Mouse (Mus musculus): ENCODE data around the gene Nfic. TPM values are rescaled to one million over a fixed set of nuclear protein-coding genes. Genes with fewer than 3 reads are reported as not detected.

The Nfic gene
- polyA plus RNA-seq, 1 experiment from 2014 or later: 6.9 TPM

DNA sequence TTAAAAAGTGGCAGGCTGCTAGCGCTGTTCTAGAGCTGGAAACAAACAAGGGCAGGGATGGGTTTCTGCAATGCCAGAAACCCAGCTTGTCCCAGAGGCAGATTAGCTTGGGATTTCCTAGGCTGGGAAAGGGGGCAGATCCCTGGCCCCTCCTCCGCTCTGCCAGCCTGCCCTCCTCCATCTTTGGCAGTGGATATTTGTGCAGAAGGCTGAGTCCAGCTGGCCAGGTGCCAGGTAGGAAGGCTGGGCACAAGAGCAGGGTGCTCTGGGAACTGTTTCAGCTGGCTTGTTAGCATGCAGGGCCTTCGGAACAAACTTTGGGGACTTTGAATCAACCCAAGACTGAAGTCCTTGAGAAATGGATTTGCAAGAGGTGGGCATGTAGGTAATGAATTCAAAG, 20.0 kb downstream of the Nfic start:
- no peaks in the 10 kb centered on the region for H3K9me3 ChIP-seq (ENCODE audit: control insufficient read depth, low read length)
- DNase-seq (ENCODE audit: low spot score, missing footprints): peak; percentile 77
- 81% methylated on average over 3 of the region's 3 CpGs for WGBS
- H3K4me1 ChIP-seq (ENCODE audit: control insufficient read depth, insufficient read depth, low read length): no peaks in the 10 kb centered on the region
- no peak overlapping the region for H3K27ac ChIP-seq (ENCODE audit: low read depth, low read length)
- H3K4me2 ChIP-seq: no peak overlapping the region
- H3K4me3 ChIP-seq (ENCODE audit: low read depth, low read length): no peak overlapping the region
- no peaks in the 10 kb centered on the region for H3K36me3 ChIP-seq (ENCODE audit: control insufficient read depth, insufficient read depth, low read length)
- H3K9ac ChIP-seq (ENCODE audit: low read length): no peak overlapping the region
- H3K27me3 ChIP-seq (ENCODE audit: control insufficient read depth, insufficient read depth, low read length): peaks cover 15% of the 10 kb centered on the region
- no peak for ATAC-seq (ENCODE audit: low FRiP score)

DNA sequence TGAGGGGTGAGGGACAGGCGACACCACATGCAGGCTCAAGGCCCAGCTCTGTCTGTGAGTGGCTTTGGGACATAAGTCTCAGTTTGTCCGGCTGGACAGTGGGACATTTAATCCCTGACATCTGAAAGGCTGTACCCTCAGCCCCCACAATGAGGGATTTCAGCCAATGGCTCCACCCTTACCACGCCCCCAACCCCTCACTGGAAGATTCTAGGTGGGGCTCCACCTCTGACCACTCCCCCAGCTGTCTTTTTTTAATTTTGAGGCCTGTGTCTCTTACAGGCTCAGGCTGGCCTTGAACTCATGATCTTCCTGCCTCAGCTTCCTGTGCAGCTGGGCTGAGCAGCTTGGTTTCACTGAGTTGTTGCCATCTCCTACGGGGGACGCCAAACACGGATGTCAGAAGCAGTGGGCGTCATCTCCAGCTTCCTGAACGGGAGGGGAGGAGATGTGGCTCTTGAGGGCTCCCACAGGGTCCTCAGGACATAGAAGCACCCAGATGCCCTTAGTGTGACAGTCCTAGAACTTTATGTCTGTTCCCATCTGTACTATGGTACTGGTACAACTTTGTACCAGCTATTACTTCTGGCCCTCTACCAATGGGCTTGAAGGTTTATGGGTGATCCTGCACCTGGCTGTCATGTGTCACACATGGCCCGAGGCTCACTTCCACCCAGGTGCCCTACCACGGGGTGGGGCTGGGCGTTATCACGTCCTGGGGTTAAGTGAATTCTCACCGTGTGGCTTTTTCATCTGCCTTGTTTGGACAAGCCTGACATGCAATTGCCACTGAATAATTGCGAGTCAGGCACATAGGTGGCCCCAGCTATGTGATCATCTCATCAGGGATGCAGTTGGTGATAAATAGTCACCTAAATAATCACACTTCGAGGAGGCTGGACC, 20.8 kb downstream of the Nfic start:
- DNase-seq (ENCODE audit: low spot score, missing footprints) (peak; percentile 62), ATAC-seq (ENCODE audit: low FRiP score) (no peak)
- Histone ChIP-seq H3K4me2 (no peak overlapping the region), H3K27me3 (ENCODE audit: control insufficient read depth, insufficient read depth, low read length) (peaks cover 15% of the 10 kb centered on the region), H3K36me3 (ENCODE audit: control insufficient read depth, insufficient read depth, low read length) (no peaks in the 10 kb centered on the region), H3K27ac (ENCODE audit: low read depth, low read length) (no peak overlapping the region), H3K9ac (ENCODE audit: low read length) (no peak overlapping the region), H3K4me1 (ENCODE audit: control insufficient read depth, insufficient read depth, low read length) (peaks cover 2% of the 10 kb centered on the region), H3K4me3 (ENCODE audit: low read depth, low read length) (no peak overlapping the region), H3K9me3 (ENCODE audit: control insufficient read depth, low read length) (no peaks in the 10 kb centered on the region)
- 68% methylated on average over 15 of the region's 15 CpGs for WGBS

- no peak overlapping the region for H3K4me2 ChIP-seq
- ATAC-seq (ENCODE audit: low FRiP score): no peak
- peak; percentile 77 for DNase-seq (ENCODE audit: low spot score, missing footprints)
- H3K9ac ChIP-seq (ENCODE audit: low read length): no peak overlapping the region
- peaks cover 5% of the 10 kb centered on the region for H3K4me1 ChIP-seq (ENCODE audit: control insufficient read depth, insufficient read depth, low read length)
- no peak overlapping the region for H3K27ac ChIP-seq (ENCODE audit: low read depth, low read length)
- peaks cover 17% of the 10 kb centered on the region for H3K27me3 ChIP-seq (ENCODE audit: control insufficient read depth, insufficient read depth, low read length)
- no peaks in the 10 kb centered on the region for H3K9me3 ChIP-seq (ENCODE audit: control insufficient read depth, low read length)
- no peaks in the 10 kb centered on the region for H3K36me3 ChIP-seq (ENCODE audit: control insufficient read depth, insufficient read depth, low read length)
- 80% methylated on average over 26 of the region's 26 CpGs for WGBS
- no peak overlapping the region for H3K4me3 ChIP-seq (ENCODE audit: low read depth, low read length)
Observed at GRCm38 (mm10) chr10:81433541-81434289, 21.7 kb downstream of the Nfic start.

DNA sequence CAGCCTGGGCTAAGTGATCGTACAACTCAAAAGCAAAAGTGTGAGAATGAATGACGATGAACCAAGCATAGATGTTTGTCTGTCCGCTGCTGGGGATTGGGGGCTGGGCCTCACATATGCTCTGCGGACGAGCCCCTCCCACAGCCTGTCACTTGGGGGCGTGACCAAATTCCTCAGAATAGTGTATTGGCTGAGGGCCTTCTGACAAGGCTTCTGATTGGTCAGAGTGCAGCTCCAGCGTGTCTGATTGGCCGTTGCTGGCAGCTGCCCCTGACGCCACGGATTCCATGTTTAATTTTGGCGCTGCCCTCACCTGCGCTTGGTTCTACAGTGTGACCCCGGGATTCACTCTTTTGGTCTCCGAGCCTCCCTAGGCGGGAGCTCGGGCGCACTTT, 22.6 kb downstream of the Nfic start:
- Histone ChIP-seq H3K9ac (ENCODE audit: low read length) (no peak overlapping the region), H3K4me1 (ENCODE audit: control insufficient read depth, insufficient read depth, low read length) (peaks cover 5% of the 10 kb centered on the region), H3K4me3 (ENCODE audit: low read depth, low read length) (no peak overlapping the region), H3K27me3 (ENCODE audit: control insufficient read depth, insufficient read depth, low read length) (peaks cover 25% of the 10 kb centered on the region), H3K4me2 (peak overlapping the region; percentile 35), H3K27ac (ENCODE audit: low read depth, low read length) (no peak overlapping the region), H3K36me3 (ENCODE audit: control insufficient read depth, insufficient read depth, low read length) (no peaks in the 10 kb centered on the region), H3K9me3 (ENCODE audit: control insufficient read depth, low read length) (no peaks in the 10 kb centered on the region)
- DNase-seq (ENCODE audit: low spot score, missing footprints): peak; percentile 97
- peak; percentile 84 for ATAC-seq (ENCODE audit: low FRiP score)
- 6% methylated on average over 17 of the region's 17 CpGs for WGBS

DNA sequence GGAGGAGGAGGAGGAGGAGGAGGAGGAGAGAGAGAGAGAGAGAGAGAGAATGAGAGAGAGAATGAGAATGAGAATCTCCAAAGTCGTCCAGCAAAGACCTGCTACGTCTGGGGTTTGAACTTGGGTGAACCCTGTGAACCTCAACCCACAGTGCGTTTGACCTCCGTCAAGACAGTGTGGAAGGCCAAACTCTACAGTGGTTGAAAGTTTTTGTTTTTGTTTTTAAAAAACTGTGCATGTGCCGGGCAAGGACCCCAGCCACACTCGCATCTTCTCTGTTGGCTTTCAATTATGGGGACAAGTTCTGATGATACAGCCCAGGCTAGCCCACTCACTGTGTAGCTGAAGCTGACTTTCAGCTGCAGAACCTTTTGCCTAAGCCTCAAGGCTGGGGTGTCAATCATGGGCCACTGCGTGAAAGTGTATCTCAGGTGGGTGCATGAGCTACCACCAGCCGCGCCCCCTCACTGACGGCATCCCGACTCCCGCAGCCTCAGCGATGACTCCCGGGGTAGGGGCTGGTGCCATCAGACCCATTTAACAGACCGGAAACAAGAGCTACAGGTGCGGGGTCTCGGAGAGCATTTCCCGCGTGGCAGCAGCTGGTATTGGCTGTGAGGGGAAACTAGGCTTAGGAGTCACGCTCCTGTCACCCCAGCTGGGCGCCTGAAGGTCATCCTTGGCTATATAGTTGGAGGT, 23.1 kb downstream of the Nfic start:
- H3K27ac ChIP-seq (ENCODE audit: low read depth, low read length): no peak overlapping the region
- ATAC-seq (ENCODE audit: low FRiP score) (peak; percentile 0; the same call in 1 of the 2 replicates), DNase-seq (ENCODE audit: low spot score, missing footprints) (peak; percentile 78)
- H3K9ac ChIP-seq (ENCODE audit: low read length): no peak overlapping the region
- H3K4me1 ChIP-seq (ENCODE audit: control insufficient read depth, insufficient read depth, low read length): peaks cover 5% of the 10 kb centered on the region
- H3K4me3 ChIP-seq (ENCODE audit: low read depth, low read length): no peak overlapping the region
- H3K36me3 ChIP-seq (ENCODE audit: control insufficient read depth, insufficient read depth, low read length): no peaks in the 10 kb centered on the region
- H3K9me3 ChIP-seq (ENCODE audit: control insufficient read depth, low read length): no peaks in the 10 kb centered on the region
- H3K27me3 ChIP-seq (ENCODE audit: control insufficient read depth, insufficient read depth, low read length): peaks cover 31% of the 10 kb centered on the region
- 68% methylated on average over 21 of the region's 21 CpGs for WGBS
- no peak overlapping the region for H3K4me2 ChIP-seq

DNA sequence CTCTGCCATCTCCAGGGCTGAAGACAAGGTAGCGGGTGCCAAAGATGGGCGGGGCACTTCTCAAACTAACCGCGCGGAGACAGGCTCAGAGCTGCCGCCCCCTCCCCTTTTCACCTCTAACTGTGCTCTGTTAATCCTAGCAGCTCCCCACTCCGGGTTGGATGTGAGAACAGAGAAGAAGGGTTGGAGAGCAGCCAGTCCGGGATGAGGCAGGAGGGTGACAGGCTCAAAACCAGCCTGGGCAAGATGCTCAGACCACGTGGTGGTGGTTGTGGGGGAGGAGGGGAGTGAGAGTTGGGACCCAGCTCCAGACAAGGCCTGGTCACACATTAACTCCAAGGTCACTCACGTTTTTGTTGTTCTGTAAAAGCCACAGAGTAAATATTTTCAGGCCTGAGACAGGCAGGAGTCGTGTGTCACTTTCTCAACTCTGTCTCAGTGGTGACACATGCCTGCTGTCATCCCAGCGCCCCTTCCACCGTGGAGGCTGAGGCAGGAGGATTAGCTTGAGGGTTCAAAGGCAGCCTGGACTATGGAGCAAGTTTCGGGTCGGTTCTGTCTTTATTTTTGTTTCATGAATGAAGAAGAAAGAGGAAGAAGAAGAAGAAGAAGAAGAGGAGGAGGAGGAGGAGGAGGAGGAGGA, 23.8 kb downstream of the Nfic start:
- Histone ChIP-seq H3K4me2 (no peak overlapping the region), H3K9me3 (ENCODE audit: control insufficient read depth, low read length) (no peaks in the 10 kb centered on the region), H3K9ac (ENCODE audit: low read length) (no peak overlapping the region), H3K36me3 (ENCODE audit: control insufficient read depth, insufficient read depth, low read length) (no peaks in the 10 kb centered on the region), H3K4me1 (ENCODE audit: control insufficient read depth, insufficient read depth, low read length) (peaks cover 5% of the 10 kb centered on the region), H3K27ac (ENCODE audit: low read depth, low read length) (no peak overlapping the region), H3K27me3 (ENCODE audit: control insufficient read depth, insufficient read depth, low read length) (peaks cover 37% of the 10 kb centered on the region), H3K4me3 (ENCODE audit: low read depth, low read length) (peak overlapping the region; percentile 80; the same call in 1 of the 2 replicates)
- WGBS: 16% methylated on average over 15 of the region's 15 CpGs
- peak; percentile 92 for DNase-seq (ENCODE audit: low spot score, missing footprints)
- no peak for ATAC-seq (ENCODE audit: low FRiP score)

DNA sequence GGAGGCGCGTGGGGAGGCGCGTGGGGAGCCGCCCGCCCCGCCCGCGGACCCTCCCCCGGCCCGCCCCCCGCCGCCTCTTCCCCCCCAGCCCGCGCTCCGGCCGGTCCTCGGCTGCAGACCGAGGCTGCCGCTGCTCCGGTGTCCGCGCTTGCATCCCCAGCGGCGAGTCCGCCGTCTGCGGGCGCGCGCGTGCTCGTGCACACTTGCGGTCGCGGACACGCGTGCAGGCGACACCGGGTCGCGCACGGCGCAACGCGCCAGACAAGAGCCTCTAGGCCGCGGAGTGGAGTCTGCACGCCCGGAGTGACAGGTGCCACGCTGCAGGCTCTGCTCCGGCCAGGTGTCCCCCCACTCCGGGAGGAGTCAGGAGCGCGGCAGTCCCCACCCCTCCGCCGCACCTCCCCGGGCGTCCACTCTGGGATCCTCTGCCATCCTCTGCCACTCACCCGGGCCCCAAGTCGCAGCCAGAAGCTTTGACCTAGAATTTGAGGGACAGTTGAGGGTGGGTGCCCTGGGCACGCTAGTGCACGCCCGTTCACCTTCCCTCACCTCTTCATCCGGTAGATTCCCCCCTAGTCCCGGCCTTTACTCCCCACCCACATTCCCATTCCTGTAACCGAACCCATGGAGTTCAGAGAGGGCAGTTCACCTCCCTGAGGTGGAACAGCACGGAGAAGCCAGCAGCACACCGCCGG, 24.5 kb downstream of the Nfic start:
- peak overlapping the region; percentile 80 for H3K4me3 ChIP-seq (ENCODE audit: low read depth, low read length)
- ATAC-seq (ENCODE audit: low FRiP score) (peak; percentile 10; the same call in 1 of the 2 replicates), DNase-seq (ENCODE audit: low spot score, missing footprints) (peak; percentile 85)
- H3K9me3 ChIP-seq (ENCODE audit: control insufficient read depth, low read length): no peaks in the 10 kb centered on the region
- peak overlapping the region; percentile 67 for H3K27ac ChIP-seq (ENCODE audit: low read depth, low read length)
- peaks cover 43% of the 10 kb centered on the region for H3K27me3 ChIP-seq (ENCODE audit: control insufficient read depth, insufficient read depth, low read length)
- peak overlapping the region; percentile 89 for H3K9ac ChIP-seq (ENCODE audit: low read length)
- 2% methylated on average over 39 of the region's 70 CpGs for WGBS
- no peaks in the 10 kb centered on the region for H3K36me3 ChIP-seq (ENCODE audit: control insufficient read depth, insufficient read depth, low read length)
- peak overlapping the region; percentile 96 for H3K4me2 ChIP-seq
- peaks cover 8% of the 10 kb centered on the region for H3K4me1 ChIP-seq (ENCODE audit: control insufficient read depth, insufficient read depth, low read length)

DNA sequence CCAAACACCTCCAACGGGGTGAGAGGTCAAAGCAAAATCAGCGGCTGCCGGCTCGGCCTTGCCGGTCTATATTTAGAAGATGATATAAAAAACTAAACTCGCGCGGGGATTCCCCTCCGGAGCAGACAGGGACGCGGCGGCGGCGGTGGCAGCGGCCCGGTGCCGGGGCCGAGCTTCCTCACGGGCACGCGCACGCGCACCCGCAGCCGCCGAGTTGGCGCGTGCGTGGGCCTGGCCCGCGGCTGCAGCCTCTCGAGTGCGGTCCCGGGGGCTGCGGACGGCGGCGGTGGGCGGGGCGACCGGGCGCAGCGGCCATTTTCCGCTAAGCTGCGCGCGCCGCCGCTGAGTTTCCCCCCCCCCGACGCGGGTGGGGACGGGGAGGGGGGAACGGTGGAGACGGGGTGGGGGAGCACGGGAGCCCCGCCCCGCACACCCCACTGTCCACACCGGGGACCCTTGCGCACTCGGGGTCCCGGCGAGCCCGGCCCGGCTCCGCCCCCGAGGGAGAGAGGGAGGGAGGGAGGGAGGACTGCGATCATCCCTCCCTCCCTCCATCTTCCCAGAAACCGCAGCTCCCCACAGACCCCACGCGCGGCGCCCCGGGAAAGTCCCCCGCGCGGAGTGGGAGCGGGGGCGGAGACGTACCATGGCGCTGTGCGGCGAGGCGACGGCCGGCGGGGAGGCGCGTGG, 25.1 kb downstream of the Nfic start:
- Histone ChIP-seq H3K4me3 (ENCODE audit: low read depth, low read length) (peak overlapping the region; percentile 80), H3K9me3 (ENCODE audit: control insufficient read depth, low read length) (no peaks in the 10 kb centered on the region), H3K27ac (ENCODE audit: low read depth, low read length) (peak overlapping the region; percentile 67), H3K27me3 (ENCODE audit: control insufficient read depth, insufficient read depth, low read length) (peaks cover 50% of the 10 kb centered on the region), H3K4me1 (ENCODE audit: control insufficient read depth, insufficient read depth, low read length) (peaks cover 8% of the 10 kb centered on the region), H3K4me2 (peak overlapping the region; percentile 96), H3K9ac (ENCODE audit: low read length) (peak overlapping the region; percentile 89), H3K36me3 (ENCODE audit: control insufficient read depth, insufficient read depth, low read length) (no peaks in the 10 kb centered on the region)
- DNase-seq (ENCODE audit: low spot score, missing footprints) (peak; percentile 97), ATAC-seq (ENCODE audit: low FRiP score) (peak; percentile 33)
- WGBS: 1% methylated on average over 56 of the region's 89 CpGs

Data from midbrain, embryonic 11.5 days (tissue).